Mouse (Mus musculus): ENCODE measurements around the gene Rab8b. TPM values are rescaled to one million over a fixed set of nuclear protein-coding genes. Genes with fewer than 3 reads are reported as not detected.

The Rab8b gene
- total RNA-seq, 2 experiments from 2014 or later = 27.5 to 28.2 TPM

Other genes starting within 250 kb of the Rab8b start
- 10 to 100 TPM in 1 of 2 experiments, 1 to 10 TPM in 1; 1.9 to 21.5 TPM for gene Car12, start 206.0 kb downstream of the Rab8b start, total RNA-seq (2021)
- 1 to 10 TPM; 6.0 to 6.8 TPM for gene Aph1b, start 124.2 kb downstream of the Rab8b start, total RNA-seq (2021)
- gene Gm10647, start 122.6 kb downstream of the Rab8b start, total RNA-seq (2021) = under 1 TPM; 0.36 to 0.45 TPM
- gene Aph1c, start 85.0 kb downstream of the Rab8b start, total RNA-seq (2021) = 10 to 100 TPM in 1 of 2 experiments, 1 to 10 TPM in 1; 9.6 to 10.4 TPM
- 100 to 1,000 TPM; 301 to 308 TPM for gene Rps27l, start 26.4 kb upstream of the Rab8b start, total RNA-seq (2021)
- 10 to 100 TPM; 14.5 TPM for gene Lactb, start 55.8 kb upstream of the Rab8b start, total RNA-seq (2021)
- 100 to 1,000 TPM; 322 to 392 TPM for gene Tpm1, start 129.7 kb upstream of the Rab8b start, total RNA-seq (2021)